Mouse (Mus musculus) heart, adult 2 months (tissue): ENCODE data around the gene Nup93.

Source experiments
- CTCF ChIP-seq: fragments of 200-600 bp; IDR thresholded peaks from 2 replicates; pipeline ENCODE4 v1.8.1; 2022; ENCODE audit warnings: antibody characterized with exemption, mild to moderate bottlenecking, moderate library complexity
- EP300 ChIP-seq: fragments of 200-500 bp; IDR thresholded peaks from 2 replicates; pipeline ENCODE4 v1.6.1; 2011; ENCODE audit warnings: low read depth, low read length, control low read depth; ENCODE audit not compliant: insufficient read depth

GRCm38 (mm10) chr8:94262626-94263297, 48.4 kb downstream of the Nup93 start:
- TF ChIP-seq CTCF = no peak
- no peak for TF ChIP-seq EP300
